Mouse (Mus musculus): ENCODE data around the gene Cd276. TPM values are rescaled to one million over a fixed set of nuclear protein-coding genes. Genes with fewer than 3 reads are reported as not detected.

Gene Cd276
- polyA plus RNA-seq, 1 experiment from 2014 or later = 42.8 TPM

Other genes starting within 250 kb of the Cd276 start
- gene Loxl1, start 242.3 kb downstream of the Cd276 start, polyA plus RNA-seq (2014; fragmentation: Nextera tagmentation; extraction: Ambion mirVana) = 11.0 and 13.6 TPM in 2 replicates
- not detected in 2 replicates for gene Tbc1d21, start 185.0 kb downstream of the Cd276 start, polyA plus RNA-seq (2014; fragmentation: Nextera tagmentation; extraction: Ambion mirVana)
- gene Insyn1, start 66.8 kb downstream of the Cd276 start, polyA plus RNA-seq (2014; fragmentation: Nextera tagmentation; extraction: Ambion mirVana) = 2.1 and 2.8 TPM in 2 replicates
- gene Nptn, start 26.8 kb upstream of the Cd276 start, polyA plus RNA-seq (2014; fragmentation: Nextera tagmentation; extraction: Ambion mirVana) = 67.9 and 73.6 TPM in 2 replicates
- gene Rec114, start 188.5 kb upstream of the Cd276 start, polyA plus RNA-seq (2014; fragmentation: Nextera tagmentation; extraction: Ambion mirVana) = 1.9 and 2.0 TPM in 2 replicates

Measured in embryonic facial prominence, embryonic 11.5 days (tissue).